ENCODE assay signal across 16 mouse cellular contexts in genomic region chr13:34965647-34966046, GRCm38 (mm10). TPM values are rescaled to one million over a fixed set of nuclear protein-coding genes. Genes with fewer than 3 reads are reported as not detected.
"Had no signal": no experiment of that assay in that cellular context is flagged by ENCODE, and none has a peak within 500 bp of the region (broad histone marks: within the 10 kb centered on the region; RNA-seq: fewer than 3 reads in every experiment).

No protein-coding gene starts in this region.

RNA-seq across cellular contexts. Expression of gene Eci3, which starts 2.0 kb away (rescaled TPM):
- total RNA-seq: midbrain, postnatal 0 days; monocyte, adult 5-6 weeks; neutrophil, adult 5-6 weeks had no signal
- polyA plus RNA-seq: testis, adult 2 months had no signal

RNA-seq across cellular contexts. Expression of gene 4933417A18Rik, which starts 41.4 kb away (rescaled TPM):
- total RNA-seq: midbrain, postnatal 0 days; monocyte, adult 5-6 weeks; neutrophil, adult 5-6 weeks had no signal
- polyA plus RNA-seq: liver, embryonic 16.5 days; lung, embryonic 14.5 days; lung, embryonic 16.5 days; midbrain, embryonic 11.5 days; midbrain, embryonic 13.5 days; midbrain, embryonic 15.5 days; midbrain, postnatal 0 days; neural tube, embryonic 12.5 days; neural tube, embryonic 14.5 days; stomach, embryonic 14.5 days; stomach, postnatal 0 days; thymus, adult 2 months; urinary bladder, adult 2 months had no signal

RNA-seq across cellular contexts. Expression of gene Fam217a, which starts 41.5 kb away (rescaled TPM):
- total RNA-seq: neutrophil, adult 5-6 weeks had no signal
- polyA plus RNA-seq: thymus, adult 2 months had no signal
